Mouse (Mus musculus) hindbrain, embryonic 14.5 days (tissue): ENCODE results near the gene Plpp3. TPM values are rescaled to one million over a fixed set of nuclear protein-coding genes. Genes with fewer than 3 reads are reported as not detected.
A peak's percentile ranks its signal among the peaks of the same experiment; 100 is the strongest.

Experiments used
- ATAC-seq: fragments of 200-750 bp; cut with Nextera tagmentation; 2 replicates; pipeline ENCODE4 v1.8.0; 2017; ENCODE audit warnings: moderate number of reproducible peaks, mild to moderate bottlenecking, moderate TSS enrichment, moderate library complexity; ENCODE audit not compliant: low FRiP score
- DNase-seq: peaks from one replicate; pipeline ENCODE4 v3.0.0-alpha.2; 2015; ENCODE audit warnings: low spot score
- H3K27ac ChIP-seq: fragments of 300-500 bp; sonication (generic); 2 replicates; pipeline ENCODE4 v1.5.1; 2014; ENCODE audit warnings: mild to moderate bottlenecking, moderate library complexity
- H3K27me3 ChIP-seq: fragments of 300-500 bp; sonication (generic); 2 replicates; pipeline ENCODE4 v1.6.1; 2014; ENCODE audit warnings: mild to moderate bottlenecking, low read length, mixed read lengths; ENCODE audit not compliant: control insufficient read depth, insufficient read depth
- H3K36me3 ChIP-seq: fragments of 300-500 bp; sonication (generic); replicated peaks from 2 replicates; pipeline ENCODE4 v1.6.1; 2014; ENCODE audit not compliant: control insufficient read depth, insufficient read depth
- H3K4me1 ChIP-seq: fragments of 300-500 bp; sonication (generic); replicated peaks from 2 replicates; pipeline ENCODE4 v1.6.1; 2014; ENCODE audit warnings: antibody characterized with exemption, low read length, mixed read lengths; ENCODE audit not compliant: control insufficient read depth, insufficient read depth
- H3K4me2 ChIP-seq: fragments of 300-500 bp; sonication (generic); replicated peaks from 2 replicates; pipeline ENCODE4 v1.6.1; 2014; ENCODE audit warnings: mild to moderate bottlenecking, moderate library complexity
- H3K4me3 ChIP-seq: fragments of 300-500 bp; sonication (generic); replicated peaks from 2 replicates; pipeline ENCODE4 v1.5.1; 2014; ENCODE audit warnings: mild to moderate bottlenecking, low read length
- H3K9ac ChIP-seq: fragments of 300-500 bp; sonication (generic); 2 replicates; pipeline ENCODE4 v1.6.1; 2014
- H3K9me3 ChIP-seq: fragments of 300-500 bp; sonication (generic); 2 replicates; pipeline ENCODE4 v1.6.1; 2016; ENCODE audit warnings: low read length; ENCODE audit not compliant: control insufficient read depth
- WGBS: fragments of 180-500 bp; shearing (Covaris S2); extraction: QIAGEN DNeasy Blood & Tissue Kit; methylation state at CpG from one replicate; pipeline ENCODE4 v1.1.7; 2014; 5-methylcytosine and 5-hydroxymethylcytosine counted together
- polyA plus RNA-seq: library from polyadenylated mRNA; unstranded; fragments of >200 nt; fragmentation: Nextera tagmentation; extraction: Ambion mirVana; gene quantifications from 2 replicates; pipeline ENCODE4 v1.2.1, GENCODE M21; 2014

The Plpp3 gene
- polyA plus RNA-seq, result 68.6 and 69.9 TPM in 2 replicates

GRCm38 (mm10) chr4:105157276-105158168 lies at the start of gene Plpp3:
TSS of gene Plpp3 (plus strand) at chr4:105157347.
- no peaks in the 10 kb centered on the region for H3K9me3 ChIP-seq
- H3K4me3 ChIP-seq, result peak within 1 kb of the TSS; percentile 73
- H3K27me3 ChIP-seq, result no peaks in the 10 kb centered on the region
- WGBS, result under 1% methylated on average over 67 of the region's 77 CpGs
- H3K9ac ChIP-seq, result peak within 1 kb of the TSS; percentile 80
- no peaks in the 10 kb centered on the region for H3K36me3 ChIP-seq
- peak within 1 kb of the TSS; percentile 80 for H3K27ac ChIP-seq
- H3K4me2 ChIP-seq, result peak within 1 kb of the TSS; percentile 78
- DNase-seq (peak; percentile 78), ATAC-seq (peak; percentile 82)
- H3K4me1 ChIP-seq, result peaks cover 22% of the 10 kb centered on the region

- ATAC-seq (no peak), DNase-seq (no peak)
- Histone ChIP-seq H3K27ac (no peak overlapping the region), H3K9ac (no peak overlapping the region), H3K36me3 (no peaks in the 10 kb centered on the region), H3K4me2 (peak overlapping the region; percentile 96), H3K27me3 (no peaks in the 10 kb centered on the region), H3K9me3 (no peaks in the 10 kb centered on the region), H3K4me1 (peaks cover 17% of the 10 kb centered on the region), H3K4me3 (peak overlapping the region; percentile 84)
- 66% methylated on average over 12 of the region's 12 CpGs for WGBS
These were observed 49.1 kb upstream of the Plpp3 start for GRCm38 (mm10) chr4:105107943-105108640.

GRCm38 (mm10) chr4:105108641-105109198 lies 48.4 kb upstream of the Plpp3 start:
- no peak overlapping the region for H3K27ac ChIP-seq
- H3K4me1 ChIP-seq, result peaks cover 17% of the 10 kb centered on the region
- WGBS, result 26% methylated on average over 5 of the region's 5 CpGs

GRCm38 (mm10) chr4:105109199-105109989 lies 47.8 kb upstream of the Plpp3 start, which contains the start of gene Prkaa2:
TSS of gene Prkaa2 (minus strand) at chr4:105109890.
- H3K4me1 ChIP-seq, result peaks cover 17% of the 10 kb centered on the region
- H3K9me3 ChIP-seq, result no peaks in the 10 kb centered on the region
- H3K36me3 ChIP-seq, result no peaks in the 10 kb centered on the region
- H3K27ac ChIP-seq, result peak within 1 kb of the TSS; percentile 92
- ATAC-seq (peak; percentile 88), DNase-seq (peak; percentile 70)
- peak within 1 kb of the TSS; percentile 96 for H3K4me2 ChIP-seq
- under 1% methylated on average over 74 of the region's 80 CpGs for WGBS
- peak within 1 kb of the TSS; percentile 98 for H3K9ac ChIP-seq
- H3K4me3 ChIP-seq, result peak within 1 kb of the TSS; percentile 84
- H3K27me3 ChIP-seq, result no peaks in the 10 kb centered on the region

More at GRCm38 (mm10) chr4:105108641-105109198, 48.4 kb upstream of the Plpp3 start:
- Histone ChIP-seq H3K9ac (peak overlapping the region; percentile 98), H3K4me3 (peak overlapping the region; percentile 84), H3K9me3 (no peaks in the 10 kb centered on the region), H3K36me3 (no peaks in the 10 kb centered on the region), H3K4me2 (peak overlapping the region; percentile 96), H3K27me3 (no peaks in the 10 kb centered on the region)
- ATAC-seq, result no peak
- DNase-seq, result no peak

- WGBS, result 3% methylated on average over 24 of the region's 24 CpGs
- H3K27me3 ChIP-seq, result no peaks in the 10 kb centered on the region
- peak overlapping the region; percentile 98 for H3K9ac ChIP-seq
- no peaks in the 10 kb centered on the region for H3K36me3 ChIP-seq
- H3K27ac ChIP-seq, result peak overlapping the region; percentile 92
- peak; percentile 58 for DNase-seq
- ATAC-seq, result peak; percentile 77
- H3K4me2 ChIP-seq, result peak overlapping the region; percentile 96
- peaks cover 17% of the 10 kb centered on the region for H3K4me1 ChIP-seq
- peak overlapping the region; percentile 84 for H3K4me3 ChIP-seq
- no peaks in the 10 kb centered on the region for H3K9me3 ChIP-seq
These were observed 47.0 kb upstream of the Plpp3 start for GRCm38 (mm10) chr4:105109990-105110683.

- Histone ChIP-seq H3K9ac (peak overlapping the region; percentile 98), H3K27ac (peak overlapping the region; percentile 92), H3K36me3 (no peaks in the 10 kb centered on the region), H3K4me1 (peaks cover 17% of the 10 kb centered on the region), H3K9me3 (no peaks in the 10 kb centered on the region), H3K4me2 (peak overlapping the region; percentile 96), H3K27me3 (no peaks in the 10 kb centered on the region), H3K4me3 (peak overlapping the region; percentile 84)
- ATAC-seq (no peak), DNase-seq (no peak)
- 49% methylated on average over 4 of the region's 4 CpGs for WGBS
These were observed 46.5 kb upstream of the Plpp3 start for GRCm38 (mm10) chr4:105110684-105111035.

- Histone ChIP-seq H3K4me2 (no peak overlapping the region), H3K9ac (no peak overlapping the region), H3K27me3 (no peaks in the 10 kb centered on the region), H3K27ac (no peak overlapping the region), H3K36me3 (no peaks in the 10 kb centered on the region), H3K9me3 (no peaks in the 10 kb centered on the region), H3K4me3 (no peak overlapping the region), H3K4me1 (peaks cover 17% of the 10 kb centered on the region)
- WGBS, result 91% methylated on average over 11 of the region's 11 CpGs
- no peak for ATAC-seq
- no peak for DNase-seq
These were observed 45.4 kb upstream of the Plpp3 start for GRCm38 (mm10) chr4:105111770-105112169.

- DNase-seq (no peak), ATAC-seq (no peak)
- H3K36me3 ChIP-seq, result no peaks in the 10 kb centered on the region
- WGBS, result 88% methylated on average over 5 of the region's 5 CpGs
- H3K9me3 ChIP-seq, result no peaks in the 10 kb centered on the region
- H3K27me3 ChIP-seq, result no peaks in the 10 kb centered on the region
- peaks cover 14% of the 10 kb centered on the region for H3K4me1 ChIP-seq
- no peak overlapping the region for H3K4me3 ChIP-seq
- no peak overlapping the region for H3K27ac ChIP-seq
- H3K4me2 ChIP-seq, result no peak overlapping the region
- H3K9ac ChIP-seq, result no peak overlapping the region
These were observed 44.1 kb upstream of the Plpp3 start for GRCm38 (mm10) chr4:105113042-105113441.
